Mouse (Mus musculus): Measurements from ENCODE around the gene Tgif2. TPM values are rescaled to one million over a fixed set of nuclear protein-coding genes. Genes with fewer than 3 reads are reported as not detected.

The Tgif2 gene
- total and polyA plus RNA-seq, 3 experiments: 25.7 to 77.6 (median 26.7) TPM

DNA sequence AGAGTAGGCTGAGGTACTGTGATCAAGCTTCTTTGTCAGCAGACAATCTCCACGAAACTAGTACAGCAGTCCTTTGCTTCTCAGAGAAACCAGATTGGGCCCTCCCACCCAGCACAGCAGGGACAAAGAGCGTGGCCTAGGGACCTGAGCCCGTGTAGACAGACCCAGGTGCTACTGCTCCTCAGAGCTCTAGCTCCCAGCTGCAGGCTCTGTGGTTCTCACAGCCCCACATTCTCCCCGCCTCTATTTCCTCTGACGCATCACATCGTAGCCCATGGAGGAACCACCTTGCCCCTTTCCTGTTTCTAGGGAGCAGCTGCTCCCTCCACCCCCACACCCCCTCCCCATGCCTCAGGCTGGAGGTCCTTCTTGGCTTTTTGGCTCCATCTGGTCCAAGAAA lies 47.2 kb downstream of the Tgif2 start, which contains the start of gene Sla2:
Gene Sla2 (minus strand): TSS at position 176 of the 400 bp plus-strand sequence.
- H3K4me1 ChIP-seq (ENCODE audit: insufficient read depth, low read depth, low read length): peaks cover 56% of the 10 kb centered on the region
- no peaks in the 10 kb centered on the region for H3K36me3 ChIP-seq (replicated peaks)
- H3K27me3 ChIP-seq (ENCODE audit: insufficient read depth, low read length): peaks cover 2% of the 10 kb centered on the region; the same call in 1 of the 2 replicates
- H3K4me3 ChIP-seq (ENCODE audit: low read depth, low read length): no peak within 1 kb of the TSS
- TF ChIP-seq POLR2AphosphoS5 (IDR thresholded peaks at IDR 0.05; ENCODE audit: insufficient replicate concordance, low read depth, low read length) (no peak), GATA1 (IDR thresholded peaks at IDR 0.05; ENCODE audit: borderline replicate concordance, low read length) (no peak), CTCF (IDR thresholded peaks at IDR 0.05; ENCODE audit: low read depth, low read length) (no peak), TAL1 (conservative IDR thresholded peaks at IDR 0.05; ENCODE audit: low read depth, low read length) (no peak), GATA2 (IDR thresholded peaks at IDR 0.05; ENCODE audit: borderline replicate concordance, low read depth, low read length) (no peak)
- ATAC-seq (ENCODE audit: extremely low read depth, insufficient number of reproducible peaks, low FRiP score, poor library complexity, severe bottlenecking) (no peak), DNase-seq (ENCODE audit: low spot score) (no peak)
- H3K9me3 ChIP-seq (replicated peaks): no peaks in the 10 kb centered on the region

DNA sequence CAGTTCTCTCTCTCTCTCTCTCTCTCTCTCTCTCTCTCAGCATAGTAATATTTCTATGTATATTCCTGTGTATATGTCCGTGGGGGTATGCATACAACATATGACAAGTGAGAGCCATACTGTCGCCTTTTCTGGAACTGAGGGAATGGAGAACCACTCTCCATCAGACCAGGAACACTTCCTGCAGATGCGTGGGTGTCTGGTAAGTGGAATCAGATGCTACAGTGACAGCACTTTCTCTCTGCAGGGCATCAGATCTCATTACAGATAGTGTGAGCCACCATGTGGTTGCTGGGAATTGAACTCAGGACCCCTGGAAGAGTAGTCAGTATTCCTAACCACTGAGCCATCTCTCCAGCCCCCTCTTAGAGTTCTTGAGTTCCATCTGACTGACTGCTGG lies 48.7 kb downstream of the Tgif2 start:
- DNase-seq (ENCODE audit: low spot score) (no peak), ATAC-seq (ENCODE audit: extremely low read depth, insufficient number of reproducible peaks, low FRiP score, poor library complexity, severe bottlenecking) (no peak)
- Histone ChIP-seq H3K9me3 (replicated peaks) (no peaks in the 10 kb centered on the region), H3K4me3 (ENCODE audit: low read depth, low read length) (no peak overlapping the region), H3K36me3 (replicated peaks) (no peaks in the 10 kb centered on the region), H3K27me3 (ENCODE audit: insufficient read depth, low read length) (peaks cover 2% of the 10 kb centered on the region; the same call in 1 of the 2 replicates), H3K4me1 (ENCODE audit: insufficient read depth, low read depth, low read length) (peaks cover 45% of the 10 kb centered on the region)
- no peak for TF ChIP-seq TAL1 (conservative IDR thresholded peaks at IDR 0.05; ENCODE audit: low read depth, low read length)
- TF ChIP-seq POLR2AphosphoS5 (IDR thresholded peaks at IDR 0.05; ENCODE audit: insufficient replicate concordance, low read depth, low read length): no peak
- TF ChIP-seq CTCF (IDR thresholded peaks at IDR 0.05; ENCODE audit: low read depth, low read length): no peak
- no peak for TF ChIP-seq GATA1 (IDR thresholded peaks at IDR 0.05; ENCODE audit: borderline replicate concordance, low read length)
- TF ChIP-seq GATA2 (IDR thresholded peaks at IDR 0.05; ENCODE audit: borderline replicate concordance, low read depth, low read length): no peak

DNA sequence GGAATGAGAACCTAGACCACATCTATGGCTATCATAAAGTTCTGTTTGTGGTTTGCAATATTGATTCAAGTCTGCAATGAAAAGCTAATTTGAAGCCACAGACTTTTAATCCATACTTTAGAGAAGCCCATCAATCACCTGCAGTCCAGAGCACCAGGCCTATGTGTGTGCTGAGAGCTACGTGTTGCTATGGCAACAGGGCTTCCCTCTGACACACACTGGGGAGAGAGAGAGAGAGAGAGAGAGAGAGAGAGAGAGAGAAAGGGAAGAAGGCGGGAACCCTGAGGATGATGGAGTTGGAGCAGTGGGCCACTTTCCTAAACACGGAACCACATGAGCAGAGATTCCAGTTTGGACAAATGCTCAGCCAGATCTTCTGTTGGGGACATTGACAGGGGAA lies 52.4 kb downstream of the Tgif2 start:
- peaks cover 2% of the 10 kb centered on the region; the same call in 1 of the 2 replicates for H3K27me3 ChIP-seq (ENCODE audit: insufficient read depth, low read length)

DNA sequence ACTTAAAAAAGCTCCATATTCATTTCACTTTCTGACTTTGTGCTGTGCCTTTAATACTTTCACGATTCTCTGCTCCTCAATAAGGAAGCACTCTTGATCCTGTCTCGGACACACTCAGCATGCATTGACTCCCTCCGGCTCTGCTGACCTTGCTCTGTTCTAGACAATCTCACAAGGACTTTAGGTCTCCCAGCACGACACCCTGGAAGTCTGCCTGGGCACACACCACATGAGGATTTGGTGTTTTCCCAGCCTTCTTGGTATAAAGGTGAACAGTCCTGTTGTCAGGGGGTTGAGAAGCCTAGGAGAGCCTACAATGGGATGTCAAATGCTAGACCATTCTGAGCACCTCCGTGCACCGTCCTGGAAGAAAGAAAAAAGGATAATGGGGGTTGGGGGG lies 53.0 kb downstream of the Tgif2 start:
- Histone ChIP-seq H3K36me3 (replicated peaks) (peaks cover 2% of the 10 kb centered on the region), H3K27me3 (ENCODE audit: insufficient read depth, low read length) (peaks cover 2% of the 10 kb centered on the region; the same call in 1 of the 2 replicates), H3K9me3 (replicated peaks) (no peaks in the 10 kb centered on the region), H3K4me3 (ENCODE audit: low read depth, low read length) (no peak overlapping the region), H3K4me1 (ENCODE audit: insufficient read depth, low read depth, low read length) (peaks cover 28% of the 10 kb centered on the region)
- no peak for TF ChIP-seq CTCF (IDR thresholded peaks at IDR 0.05; ENCODE audit: low read depth, low read length)
- TF ChIP-seq POLR2AphosphoS5 (IDR thresholded peaks at IDR 0.05; ENCODE audit: insufficient replicate concordance, low read depth, low read length): no peak
- no peak for TF ChIP-seq GATA1 (IDR thresholded peaks at IDR 0.05; ENCODE audit: borderline replicate concordance, low read length)
- no peak for TF ChIP-seq GATA2 (IDR thresholded peaks at IDR 0.05; ENCODE audit: borderline replicate concordance, low read depth, low read length)
- no peak for TF ChIP-seq TAL1 (conservative IDR thresholded peaks at IDR 0.05; ENCODE audit: low read depth, low read length)
- no peak for DNase-seq (ENCODE audit: low spot score)
- ATAC-seq (ENCODE audit: extremely low read depth, insufficient number of reproducible peaks, low FRiP score, poor library complexity, severe bottlenecking): no peak

More for the DNA sequence above, 52.4 kb downstream of the Tgif2 start:
- no peak for TF ChIP-seq GATA2 (IDR thresholded peaks at IDR 0.05; ENCODE audit: borderline replicate concordance, low read depth, low read length)
- H3K4me3 ChIP-seq (ENCODE audit: low read depth, low read length): no peak overlapping the region
- no peak for ATAC-seq (ENCODE audit: extremely low read depth, insufficient number of reproducible peaks, low FRiP score, poor library complexity, severe bottlenecking)
- no peaks in the 10 kb centered on the region for H3K9me3 ChIP-seq (replicated peaks)
- DNase-seq (ENCODE audit: low spot score): no peak
- peaks cover 2% of the 10 kb centered on the region for H3K36me3 ChIP-seq (replicated peaks)
- peaks cover 31% of the 10 kb centered on the region for H3K4me1 ChIP-seq (ENCODE audit: insufficient read depth, low read depth, low read length)

DNA sequence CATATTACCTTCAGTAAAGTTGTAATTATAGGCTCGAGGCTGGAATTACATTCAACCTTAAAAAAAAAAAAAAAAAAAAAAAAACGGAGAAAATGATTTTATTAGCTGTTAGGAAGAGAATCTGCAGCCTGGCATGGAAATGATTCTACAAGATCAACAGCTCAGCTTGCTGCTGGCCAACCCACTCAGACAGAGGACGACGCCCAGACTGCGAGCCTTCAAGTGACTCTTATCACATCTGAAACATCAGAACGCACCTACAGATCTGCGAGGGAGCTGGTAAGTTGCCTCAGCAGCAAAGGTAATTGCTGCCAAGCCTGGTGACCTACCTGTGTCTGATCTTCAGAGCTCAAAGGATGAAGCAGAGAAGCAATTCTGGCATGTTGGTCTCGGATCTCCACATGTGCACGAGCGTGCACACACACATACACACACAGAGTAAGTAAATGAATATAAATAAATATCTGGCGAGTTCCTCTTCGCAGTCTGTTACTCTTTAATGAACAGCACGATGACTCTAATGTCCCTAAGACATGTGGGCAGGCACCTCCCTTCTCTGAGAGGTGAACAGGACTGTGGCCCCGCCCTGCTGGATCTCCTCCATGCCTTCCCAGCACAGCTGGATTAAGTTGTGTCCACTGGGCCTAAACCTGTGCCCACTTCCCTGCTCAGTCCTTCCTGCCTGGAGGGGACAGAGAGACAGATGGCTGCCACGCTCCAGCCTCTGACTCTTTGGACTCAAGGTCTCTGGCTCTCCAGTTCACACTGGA lies 54.9 kb downstream of the Tgif2 start:
- Histone ChIP-seq H3K4me3 (ENCODE audit: low read depth, low read length) (no peak overlapping the region), H3K4me1 (ENCODE audit: insufficient read depth, low read depth, low read length) (peaks cover 33% of the 10 kb centered on the region), H3K9me3 (replicated peaks) (no peaks in the 10 kb centered on the region), H3K36me3 (replicated peaks) (peaks cover 2% of the 10 kb centered on the region), H3K27me3 (ENCODE audit: insufficient read depth, low read length) (no peaks in the 10 kb centered on the region)
- ATAC-seq (ENCODE audit: extremely low read depth, insufficient number of reproducible peaks, low FRiP score, poor library complexity, severe bottlenecking): no peak
- no peak for DNase-seq (ENCODE audit: low spot score)
- TF ChIP-seq GATA2 (IDR thresholded peaks at IDR 0.05; ENCODE audit: borderline replicate concordance, low read depth, low read length): no peak
- no peak for TF ChIP-seq CTCF (IDR thresholded peaks at IDR 0.05; ENCODE audit: low read depth, low read length)
- no peak for TF ChIP-seq GATA1 (IDR thresholded peaks at IDR 0.05; ENCODE audit: borderline replicate concordance, low read length)
- no peak for TF ChIP-seq POLR2AphosphoS5 (IDR thresholded peaks at IDR 0.05; ENCODE audit: insufficient replicate concordance, low read depth, low read length)
- TF ChIP-seq TAL1 (conservative IDR thresholded peaks at IDR 0.05; ENCODE audit: low read depth, low read length): no peak

DNA sequence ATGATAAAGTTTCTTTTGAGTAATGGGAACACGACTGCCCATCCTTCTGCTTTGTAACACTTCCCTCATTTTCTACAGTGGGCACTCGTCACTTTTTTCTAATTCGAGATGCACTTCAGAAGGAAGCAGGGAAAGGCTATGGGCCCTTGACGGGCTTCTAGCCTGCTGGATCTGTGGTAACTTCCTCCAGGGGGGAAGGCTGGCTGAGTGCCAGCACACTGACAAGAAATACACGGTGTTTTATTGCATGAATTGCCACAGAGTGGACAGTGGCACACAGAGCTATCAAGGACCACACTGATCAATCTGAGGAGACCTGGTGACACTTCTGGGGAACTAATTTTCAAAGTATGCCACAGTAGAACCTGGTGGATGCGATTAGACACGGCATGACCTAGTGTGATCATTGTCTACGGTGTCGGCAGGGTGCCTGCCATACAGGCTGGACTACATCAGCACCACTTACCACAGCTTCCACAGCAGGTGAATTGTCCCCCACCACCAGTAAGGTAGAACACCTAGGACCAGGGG lies 56.6 kb downstream of the Tgif2 start:
- no peak overlapping the region for H3K4me3 ChIP-seq (ENCODE audit: low read depth, low read length)
- H3K9me3 ChIP-seq (replicated peaks): no peaks in the 10 kb centered on the region
- H3K36me3 ChIP-seq (replicated peaks): peaks cover 2% of the 10 kb centered on the region
- TF ChIP-seq CTCF (IDR thresholded peaks at IDR 0.05; ENCODE audit: low read depth, low read length) (no peak), GATA2 (IDR thresholded peaks at IDR 0.05; ENCODE audit: borderline replicate concordance, low read depth, low read length) (no peak), GATA1 (IDR thresholded peaks at IDR 0.05; ENCODE audit: borderline replicate concordance, low read length) (no peak), POLR2AphosphoS5 (IDR thresholded peaks at IDR 0.05; ENCODE audit: insufficient replicate concordance, low read depth, low read length) (no peak), TAL1 (conservative IDR thresholded peaks at IDR 0.05; ENCODE audit: low read depth, low read length) (no peak)
- peak; percentile 2 for DNase-seq (ENCODE audit: low spot score)
- peaks cover 32% of the 10 kb centered on the region for H3K4me1 ChIP-seq (ENCODE audit: insufficient read depth, low read depth, low read length)
- no peaks in the 10 kb centered on the region for H3K27me3 ChIP-seq (ENCODE audit: insufficient read depth, low read length)
- no peak for ATAC-seq (ENCODE audit: extremely low read depth, insufficient number of reproducible peaks, low FRiP score, poor library complexity, severe bottlenecking)

All from G1E (cell line).